Mouse (Mus musculus): ENCODE data around the gene Fam71e1.

Gene Fam71e1

GRCm38 (mm10) chr7:44471880-44472557 is 24.4 kb upstream of the Fam71e1 start:
- DNase-seq, result peak; percentile 3

DNA sequence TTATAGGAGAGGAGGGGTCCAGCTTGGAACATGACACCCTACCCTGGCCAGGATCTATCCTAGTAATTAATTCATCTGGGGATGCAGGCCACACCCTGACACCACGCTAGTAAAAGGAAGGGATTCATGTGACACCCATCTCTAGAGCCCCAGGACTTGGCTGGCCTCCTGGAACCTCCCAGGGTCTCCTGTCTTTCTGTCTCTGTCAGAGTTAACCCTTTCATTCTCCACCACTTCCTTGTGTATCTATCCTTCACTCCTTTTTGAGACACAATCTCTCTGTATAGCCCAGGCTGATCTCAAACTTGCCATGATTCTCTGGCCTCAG is 23.9 kb upstream of the Fam71e1 start:
- no peak for DNase-seq

- peak; percentile 9 for DNase-seq
These were observed 23.3 kb upstream of the Fam71e1 start for GRCm38 (mm10) chr7:44472961-44473646.

- peak; percentile 9 for DNase-seq
These were observed 22.0 kb upstream of the Fam71e1 start for GRCm38 (mm10) chr7:44474419-44474818.

GRCm38 (mm10) chr7:44475046-44475614 is 21.3 kb upstream of the Fam71e1 start:
- no peak for DNase-seq

DNA sequence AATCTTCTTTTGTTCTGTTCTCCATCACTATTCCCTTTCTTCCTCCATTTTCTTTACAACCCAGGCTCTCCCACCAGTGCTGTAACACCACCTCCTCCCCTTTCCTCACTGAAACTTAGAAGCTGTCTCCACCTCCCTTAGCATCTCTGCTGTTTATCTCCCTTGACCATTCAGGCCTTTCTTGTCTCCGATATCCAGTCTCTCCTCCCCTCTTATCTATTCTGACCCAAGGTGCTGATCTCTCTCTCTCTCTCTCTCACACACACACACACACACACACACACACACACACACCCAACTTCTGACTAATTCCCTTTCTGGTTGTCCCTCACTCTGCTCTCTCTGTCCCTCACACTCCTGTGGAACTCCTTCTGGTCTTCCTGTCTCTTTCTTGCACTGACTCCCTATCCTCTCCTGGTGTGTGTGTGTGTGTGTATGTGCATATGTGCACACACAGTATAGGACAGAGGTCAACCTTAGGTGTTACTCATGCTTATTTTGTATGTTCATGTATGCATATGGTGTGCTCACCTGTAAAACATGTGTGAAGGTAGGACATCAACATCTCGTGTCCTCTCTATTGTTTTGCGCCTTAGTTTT is 13.4 kb upstream of the Fam71e1 start:
- DNase-seq, result no peak

- no peak for DNase-seq
These were observed 12.3 kb upstream of the Fam71e1 start for GRCm38 (mm10) chr7:44484109-44484508.

DNA sequence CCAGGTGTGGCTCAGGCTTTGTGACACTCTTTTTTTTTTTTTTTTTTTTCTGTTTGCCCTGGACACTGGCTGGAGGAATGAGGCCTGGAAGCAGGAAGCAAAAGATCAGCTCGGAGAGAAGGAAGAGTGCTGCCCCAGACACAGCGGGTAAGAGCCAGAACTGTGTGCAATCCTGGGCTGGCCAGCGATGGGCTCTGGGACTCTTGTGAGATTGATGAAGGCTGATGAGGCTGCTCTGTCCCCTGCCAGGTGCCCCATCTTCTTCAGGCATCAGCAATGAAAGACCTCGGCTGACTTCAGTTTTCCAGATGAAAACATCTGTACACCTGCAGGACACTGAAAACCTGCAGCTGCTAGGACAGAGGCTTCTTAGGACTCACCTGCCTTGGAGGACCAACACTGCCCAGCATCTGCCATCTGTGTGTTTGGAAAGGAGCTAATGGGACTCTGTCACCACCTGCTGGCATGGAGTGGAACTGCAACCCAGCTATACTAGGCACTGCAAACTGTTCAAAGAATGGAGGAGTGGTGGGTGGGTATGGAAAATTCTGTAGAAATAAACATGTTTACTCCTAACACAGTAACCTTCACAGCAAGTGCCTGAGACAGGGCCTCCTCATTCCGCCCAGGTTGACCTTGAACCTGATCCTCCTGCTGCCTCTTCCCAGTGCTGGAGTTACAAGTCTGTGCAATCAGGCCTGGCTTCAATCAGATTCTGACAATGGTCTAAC is 11.4 kb upstream of the Fam71e1 start:
- DNase-seq, result peak; percentile 84

DNA sequence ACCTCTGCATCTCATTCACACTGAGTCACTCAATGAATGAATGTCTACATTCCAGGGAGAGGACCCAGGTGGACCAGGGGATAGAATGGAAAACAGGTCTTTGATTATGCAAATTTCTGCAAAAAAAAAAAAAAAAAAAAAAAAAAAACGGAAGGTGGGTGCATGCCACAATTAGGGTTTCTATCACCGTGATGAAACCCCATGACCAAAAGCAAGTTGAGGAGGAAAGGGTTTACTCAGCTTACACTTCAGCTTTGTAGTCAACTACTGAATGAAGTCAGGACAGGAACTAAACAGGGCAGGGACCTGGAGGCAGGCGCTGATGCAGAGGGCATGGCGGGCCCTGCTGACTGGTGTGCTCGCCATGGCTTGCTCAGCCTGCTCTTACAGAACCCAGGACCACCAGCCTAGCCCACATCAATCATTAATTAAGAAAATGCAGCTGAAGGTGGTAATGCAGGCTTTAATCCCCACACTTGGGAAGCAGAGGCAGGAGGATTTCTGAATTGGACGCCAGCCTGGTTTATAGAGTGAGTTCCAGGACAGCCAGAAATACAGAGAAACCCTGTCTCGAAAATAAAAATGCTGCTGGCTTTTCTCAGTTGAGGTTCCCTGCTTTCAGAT is 10.7 kb upstream of the Fam71e1 start:
- peak; percentile 4 for DNase-seq

GRCm38 (mm10) chr7:44486927-44487575 is 9.3 kb upstream of the Fam71e1 start:
- DNase-seq, result peak; percentile 4

- DNase-seq, result peak; percentile 2
These were observed 8.4 kb upstream of the Fam71e1 start for GRCm38 (mm10) chr7:44487936-44488335.

DNA sequence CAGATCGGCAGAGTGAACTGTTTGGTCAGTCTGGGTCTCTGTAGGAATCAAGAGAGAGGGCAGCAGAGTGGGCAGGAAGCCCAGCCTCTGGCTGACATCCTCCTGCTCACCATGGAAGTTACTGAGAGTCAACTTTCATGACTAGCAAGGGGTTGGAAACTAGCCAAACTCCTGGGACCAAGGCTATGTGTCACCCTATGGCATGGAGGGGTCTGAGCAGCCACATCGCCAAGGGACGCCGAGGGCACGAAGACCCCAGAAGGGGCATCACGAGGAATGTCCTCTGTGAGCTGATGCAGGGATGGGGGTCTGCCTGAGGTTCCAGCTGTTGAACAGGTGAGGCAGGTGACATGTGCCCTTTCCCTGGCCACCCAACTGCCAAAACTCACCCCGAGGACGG is 7.8 kb upstream of the Fam71e1 start:
- DNase-seq, result peak; percentile 6

DNA sequence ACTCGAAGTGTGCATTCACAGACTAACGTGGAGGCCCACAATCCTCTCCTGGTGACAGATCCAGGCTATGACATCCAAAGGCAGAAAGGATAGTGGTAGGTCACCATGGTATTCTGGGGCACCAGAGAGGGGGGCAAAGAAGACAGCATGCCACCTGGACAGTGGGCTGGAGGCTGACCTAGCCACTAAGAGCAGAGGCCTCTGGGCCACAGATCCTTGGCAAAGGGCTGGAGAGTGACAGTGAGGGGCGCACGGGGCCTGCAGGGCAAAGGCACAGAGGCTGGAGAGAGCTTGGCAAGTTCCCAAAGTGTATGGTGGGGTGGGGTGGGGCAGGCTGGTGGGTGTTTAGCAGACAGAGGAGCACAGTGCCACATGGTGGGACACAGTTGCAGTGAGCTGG is 6.1 kb upstream of the Fam71e1 start:
- DNase-seq, result peak; percentile 7

DNA sequence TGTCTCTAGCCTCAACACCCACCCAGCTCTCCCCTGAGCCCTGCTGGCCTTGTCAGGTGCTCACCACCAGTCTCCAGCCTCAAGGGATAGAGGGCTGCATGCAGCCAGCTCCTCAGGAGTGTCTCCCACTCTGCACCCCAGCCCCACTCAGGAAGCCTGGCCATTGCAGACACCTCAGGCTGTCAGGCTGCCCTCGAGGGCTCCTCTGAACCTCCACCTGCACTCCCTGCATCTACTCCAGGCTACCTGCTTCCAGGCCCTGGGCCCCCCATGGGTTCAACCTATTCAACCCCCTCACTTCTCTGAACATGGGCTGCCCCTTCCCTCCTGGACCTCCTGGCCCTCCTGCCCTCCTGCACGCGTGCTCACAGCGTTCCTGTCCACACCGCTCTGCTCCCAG is 5.0 kb upstream of the Fam71e1 start:
- DNase-seq, result no peak

DNA sequence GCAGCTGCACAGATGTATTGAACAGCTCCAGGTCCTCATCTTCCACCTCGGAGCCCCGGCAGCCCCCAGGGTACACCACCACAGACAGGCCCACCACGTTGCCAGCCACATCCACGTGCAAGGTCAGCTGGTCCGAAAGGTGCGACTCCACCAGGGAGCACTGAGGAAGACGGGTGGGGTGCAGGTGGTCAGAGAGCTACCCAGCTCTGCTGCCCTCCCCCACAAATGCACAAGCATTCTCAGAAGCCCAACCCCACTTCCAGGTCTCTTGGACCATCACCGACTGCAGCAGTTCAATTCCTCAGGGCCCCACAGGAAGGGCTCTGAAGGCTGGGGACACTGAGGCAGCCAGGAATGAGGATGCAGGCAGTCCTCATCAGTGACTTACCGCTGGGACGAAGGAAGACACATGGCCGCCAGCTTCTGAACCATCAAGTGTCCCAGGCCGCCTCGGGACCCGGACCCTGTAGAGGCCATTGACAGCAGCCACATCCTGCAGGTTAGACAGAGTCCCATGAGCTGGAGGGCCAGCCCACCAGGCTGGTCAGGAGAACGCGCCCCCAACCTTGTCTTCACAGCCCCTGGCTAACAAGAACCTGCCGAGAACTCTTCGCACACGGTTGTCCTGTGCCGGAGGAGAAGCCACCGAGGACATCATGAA is 4.1 kb upstream of the Fam71e1 start:
- peak; percentile 5 for DNase-seq

- peak; percentile 20 for DNase-seq
These were observed 1.7 kb upstream of the Fam71e1 start for GRCm38 (mm10) chr7:44494681-44495080.

GRCm38 (mm10) chr7:44495086-44495485 is 1.3 kb upstream of the Fam71e1 start:
- DNase-seq, result peak; percentile 7

GRCm38 (mm10) chr7:44496771-44497109 is 359 bp downstream of the Fam71e1 start:
- DNase-seq, result no peak

GRCm38 (mm10) chr7:44497361-44498055 is 1.1 kb downstream of the Fam71e1 start:
- DNase-seq, result peak; percentile 21

- DNase-seq, result no peak
These were observed 2.5 kb downstream of the Fam71e1 start for GRCm38 (mm10) chr7:44498922-44499321.

GRCm38 (mm10) chr7:44500046-44500445 is 3.7 kb downstream of the Fam71e1 start:
- no peak for DNase-seq
